ENCODE assay signal across 11 mouse cellular contexts in genomic region chr3:84467419-84468110, GRCm38 (mm10). TPM values are rescaled to one million over a fixed set of nuclear protein-coding genes. Genes with fewer than 3 reads are reported as not detected.
A peak's percentile ranks its signal among the peaks of the same experiment; 100 is the strongest.
DNase-seq lines count a peak whose midpoint lies in the region; ATAC-seq lines count a peak whose summit lies in the region.
"Had no signal": no experiment of that assay in that cellular context is flagged by ENCODE, and none has a peak within 500 bp of the region (broad histone marks: within the 10 kb centered on the region; RNA-seq: fewer than 3 reads in every experiment).

No protein-coding gene starts in this region.

- no peak overlapping the region for H3K4me3 ChIP-seq in midbrain, embryonic 13.5 days (replicated peaks)
- H3K4me3 ChIP-seq in midbrain, embryonic 11.5 days (ENCODE audit: low read depth, low read length) = no peak overlapping the region

- H3K9ac ChIP-seq in midbrain, embryonic 13.5 days (replicated peaks) = no peak overlapping the region
- no peak overlapping the region for H3K9ac ChIP-seq in midbrain, embryonic 11.5 days (ENCODE audit: low read length)

- no peaks in the 10 kb centered on the region for H3K27me3 ChIP-seq in midbrain, embryonic 13.5 days
- H3K27me3 ChIP-seq in midbrain, embryonic 11.5 days (ENCODE audit: control insufficient read depth, insufficient read depth, low read length) = no peaks in the 10 kb centered on the region

- 56% methylated on average over 10 of the region's 10 CpGs for WGBS in midbrain, embryonic 13.5 days
- WGBS in midbrain, embryonic 11.5 days = 55% methylated on average over 10 of the region's 10 CpGs

- H3K27ac ChIP-seq in midbrain, embryonic 13.5 days = no peak overlapping the region
- no peak overlapping the region for H3K27ac ChIP-seq in midbrain, embryonic 11.5 days (ENCODE audit: low read depth, low read length)

- DNase-seq in adrenal gland, adult 2 months = peak; percentile 41
- DNase-seq in adrenal gland, postnatal 25 days = no peak
- no peak for DNase-seq in midbrain, embryonic 11.5 days (ENCODE audit: low spot score, missing footprints)
- DNase-seq in kidney, postnatal 4 days = peak; percentile 43 to 63
- no peak for DNase-seq in cerebellum, postnatal 14 days
- no peak for DNase-seq in frontal cortex, adult 2 months (ENCODE audit: extremely low spot score in 1 of 2, low spot score in 1 of 2)
- DNase-seq: cerebellum, adult 11-12 months; heart, postnatal 36 days; layer of hippocampus, postnatal 36 days had no signal

- H3K4me2 ChIP-seq in midbrain, embryonic 13.5 days (replicated peaks) = no peak overlapping the region
- no peak overlapping the region for H3K4me2 ChIP-seq in midbrain, embryonic 11.5 days

- H3K36me3 ChIP-seq in midbrain, embryonic 13.5 days = no peaks in the 10 kb centered on the region
- H3K36me3 ChIP-seq in midbrain, embryonic 11.5 days (ENCODE audit: control insufficient read depth, insufficient read depth, low read length) = no peaks in the 10 kb centered on the region

- peak; percentile 43; the same call in 1 of the 2 replicates for ATAC-seq in midbrain, embryonic 13.5 days
- no peak for ATAC-seq in midbrain, embryonic 11.5 days (ENCODE audit: low FRiP score)
- ATAC-seq in CD4-positive, CD25-positive, alpha-beta regulatory T cell, adult 4 months = no peak

- no peaks in the 10 kb centered on the region for H3K9me3 ChIP-seq in midbrain, embryonic 13.5 days
- H3K9me3 ChIP-seq in midbrain, embryonic 11.5 days (ENCODE audit: control insufficient read depth, low read length) = no peaks in the 10 kb centered on the region

- peaks cover 13% of the 10 kb centered on the region for H3K4me1 ChIP-seq in midbrain, embryonic 13.5 days (replicated peaks)
- peaks cover 7% of the 10 kb centered on the region; the same call in 1 of the 2 replicates for H3K4me1 ChIP-seq in midbrain, embryonic 11.5 days (ENCODE audit: control insufficient read depth, insufficient read depth, low read length)

RNA-seq across cellular contexts. Expression of gene Fhdc1, which starts 12.7 kb away (rescaled TPM):
- 1 to 10 TPM; 2.2 to 4.7 TPM for total RNA-seq in adrenal gland, adult 2 months (2021)
- 1.7 and 2.2 TPM in 2 replicates for polyA plus RNA-seq in adrenal gland, adult 2 months (2012; rRNA removed)
- total RNA-seq in adrenal gland, postnatal 25 days (2021) = 13.2 and 17.5 TPM in 2 replicates
- polyA plus RNA-seq in midbrain, embryonic 13.5 days (2015; fragmentation: Nextera tagmentation; extraction: Ambion mirVana) = 3.0 and 3.5 TPM in 2 replicates
- 1.0 and 1.7 TPM in 2 replicates for polyA plus RNA-seq in midbrain, embryonic 11.5 days (2014; fragmentation: Nextera tagmentation; extraction: Ambion mirVana)
- under 1 TPM; 0.47 to 0.62 TPM for polyA plus RNA-seq in CD4-positive, CD25-positive, alpha-beta regulatory T cell, adult 4 months (2017; shearing (Covaris generic))
- 4.7 and 5.2 TPM in 2 replicates for polyA plus RNA-seq in frontal cortex, adult 2 months (2012; rRNA removed)

Comparison
In these comparisons a context has a peak if more than half of its experiments do, and no peak if none do; other contexts are left out.
1. DNase-seq: peak in adrenal gland, adult 2 months (single experiment) and kidney, postnatal 4 days (2 of 2); none in adrenal gland, postnatal 25 days (single experiment), midbrain, embryonic 11.5 days (single experiment), cerebellum, postnatal 14 days (0 of 2) and frontal cortex, adult 2 months (0 of 2).